Mouse (Mus musculus): ENCODE results near the gene Fbxw13. TPM values are rescaled to one million over a fixed set of nuclear protein-coding genes. Genes with fewer than 3 reads are reported as not detected.
"Not testable (repeated sequence)": the region's sequence is repeated elsewhere in the genome, so short reads cannot be mapped to it uniquely, and the experiment has no call there.

Fbxw13 gene
- polyA plus RNA-seq, 1 experiment from 2014 or later, result not detected

DNA sequence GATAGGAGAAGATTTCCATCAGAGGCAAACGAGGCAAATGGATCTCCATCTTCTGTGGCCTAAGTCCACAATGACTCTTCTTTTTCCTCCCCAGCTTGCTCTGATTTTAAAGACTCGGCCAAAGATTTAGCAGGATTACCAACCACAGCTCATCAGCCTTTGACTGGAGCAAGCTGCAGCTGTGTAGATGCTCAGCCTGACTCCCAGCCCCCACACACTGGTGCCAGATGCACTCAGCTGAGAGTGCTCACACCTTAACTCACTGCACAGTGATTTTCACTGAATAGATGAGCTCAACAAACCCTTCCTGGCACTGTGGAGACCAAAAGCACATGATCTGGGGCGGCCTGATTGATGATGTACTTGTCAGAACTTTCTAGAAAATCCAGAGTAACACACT is 33.8 kb downstream of the Fbxw13 start, which contains the start of gene Fbxw21:
Gene Fbxw21 (minus strand): TSS at position 101 of the 400 bp plus-strand sequence.
- Histone ChIP-seq H3K27ac (replicated peaks; ENCODE audit: low read depth, low read length) (no peak within 1 kb of the TSS), H3K4me2 (ENCODE audit: low read depth, severe bottlenecking) (no peak within 1 kb of the TSS), H3K27me3 (ENCODE audit: control insufficient read depth, insufficient read depth, low read length) (no peaks in the 10 kb centered on the region), H3K9me3 (ENCODE audit: control insufficient read depth, low read length) (no peaks in the 10 kb centered on the region), H3K36me3 (ENCODE audit: control insufficient read depth, insufficient read depth, low read length) (no peaks in the 10 kb centered on the region), H3K4me3 (ENCODE audit: low read depth, low read length) (no peak within 1 kb of the TSS), H3K9ac (ENCODE audit: low read length) (no peak within 1 kb of the TSS), H3K4me1 (ENCODE audit: control insufficient read depth, insufficient read depth, low read length) (no peaks in the 10 kb centered on the region)
- WGBS, result 66% methylated on average over 3 of the region's 3 CpGs
- ATAC-seq (ENCODE audit: insufficient number of reproducible peaks, low FRiP score, low TSS enrichment, low read depth), result no peak
- DNase-seq (ENCODE audit: low spot score), result no peak

DNA sequence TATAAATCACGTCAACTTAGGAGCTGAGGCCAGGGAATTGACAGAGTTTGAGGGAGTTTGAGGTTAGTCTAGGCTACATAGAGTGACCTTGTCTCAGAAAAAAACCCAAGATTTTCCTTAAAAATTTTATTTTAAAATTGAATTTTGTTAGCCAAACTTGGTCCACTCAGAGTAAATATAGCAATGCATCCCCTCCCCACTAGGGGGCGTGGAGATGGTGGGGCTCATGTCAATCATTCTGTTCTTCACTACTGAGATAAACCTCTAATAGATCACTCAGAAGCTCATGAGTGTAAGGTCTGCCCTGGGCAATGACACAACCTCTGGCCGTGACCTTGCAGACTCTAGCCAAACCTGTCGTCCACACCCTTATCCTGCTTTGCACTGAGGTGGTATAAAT is 55.4 kb downstream of the Fbxw13 start:
- not testable (repeated sequence) for ATAC-seq (ENCODE audit: insufficient number of reproducible peaks, low FRiP score, low TSS enrichment, low read depth); H3K27me3 ChIP-seq (ENCODE audit: control insufficient read depth, insufficient read depth, low read length); H3K36me3 ChIP-seq (ENCODE audit: control insufficient read depth, insufficient read depth, low read length); H3K27ac ChIP-seq (replicated peaks; ENCODE audit: low read depth, low read length); H3K4me3 ChIP-seq (ENCODE audit: low read depth, low read length); H3K9ac ChIP-seq (ENCODE audit: low read length); H3K4me1 ChIP-seq (ENCODE audit: control insufficient read depth, insufficient read depth, low read length); H3K4me2 ChIP-seq (ENCODE audit: low read depth, severe bottlenecking); DNase-seq (ENCODE audit: low spot score); H3K9me3 ChIP-seq (ENCODE audit: control insufficient read depth, low read length)
- 65% methylated on average over 4 of the region's 4 CpGs for WGBS

DNA sequence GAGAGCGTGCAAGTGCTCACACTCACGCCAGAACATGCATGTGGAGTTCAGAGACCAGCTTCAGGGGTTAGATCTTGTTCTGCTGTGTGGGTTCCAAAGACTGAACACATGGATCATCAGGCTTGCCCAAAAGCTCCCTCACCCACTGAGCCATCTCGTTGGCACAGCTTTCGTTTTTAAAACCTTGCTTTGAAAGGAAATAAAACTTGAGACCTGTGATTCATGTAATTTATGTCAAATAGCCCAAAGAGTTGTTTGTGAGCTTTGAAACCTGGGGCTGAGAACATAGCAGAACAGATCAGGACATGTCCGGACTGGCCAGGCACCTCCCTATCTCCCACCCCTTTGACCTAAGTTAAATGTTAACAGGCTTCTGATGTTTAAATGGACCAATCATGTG is 65.7 kb downstream of the Fbxw13 start:
- Histone ChIP-seq H3K4me3 (ENCODE audit: low read depth, low read length) (no peak overlapping the region), H3K36me3 (ENCODE audit: control insufficient read depth, insufficient read depth, low read length) (no peaks in the 10 kb centered on the region), H3K9ac (ENCODE audit: low read length) (no peak overlapping the region), H3K4me1 (ENCODE audit: control insufficient read depth, insufficient read depth, low read length) (no peaks in the 10 kb centered on the region), H3K27me3 (ENCODE audit: control insufficient read depth, insufficient read depth, low read length) (no peaks in the 10 kb centered on the region), H3K4me2 (ENCODE audit: low read depth, severe bottlenecking) (no peak overlapping the region), H3K9me3 (ENCODE audit: control insufficient read depth, low read length) (no peaks in the 10 kb centered on the region), H3K27ac (replicated peaks; ENCODE audit: low read depth, low read length) (no peak overlapping the region)
- DNase-seq (ENCODE audit: low spot score), result no peak
- no peak for ATAC-seq (ENCODE audit: insufficient number of reproducible peaks, low FRiP score, low TSS enrichment, low read depth)
- WGBS, result 81% methylated on average over 5 of the region's 5 CpGs

Other genes starting within 250 kb of the Fbxw13 start
- 4.7 and 5.0 TPM in 2 replicates for gene Col7a1, start 242.4 kb downstream of the Fbxw13 start, polyA plus RNA-seq (2014; fragmentation: Nextera tagmentation; extraction: Ambion mirVana)
- gene Ucn2, start 210.0 kb downstream of the Fbxw13 start, polyA plus RNA-seq (2014; fragmentation: Nextera tagmentation; extraction: Ambion mirVana), result 0.21 TPM in 1 of 2 replicates, not detected in the other
- 9.4 and 13.3 TPM in 2 replicates for gene Pfkfb4, start 204.2 kb downstream of the Fbxw13 start, polyA plus RNA-seq (2014; fragmentation: Nextera tagmentation; extraction: Ambion mirVana)
- gene Shisa5, start 157.4 kb downstream of the Fbxw13 start, polyA plus RNA-seq (2014; fragmentation: Nextera tagmentation; extraction: Ambion mirVana), result 38.9 and 43.3 TPM in 2 replicates
- gene Trex1, start 136.2 kb downstream of the Fbxw13 start, polyA plus RNA-seq (2014; fragmentation: Nextera tagmentation; extraction: Ambion mirVana), result 5.5 and 8.2 TPM in 2 replicates
- 28.4 and 30.6 TPM in 2 replicates for gene Atrip, start 121.9 kb downstream of the Fbxw13 start, polyA plus RNA-seq (2014; fragmentation: Nextera tagmentation; extraction: Ambion mirVana)
- gene Ccdc51, start 113.5 kb downstream of the Fbxw13 start, polyA plus RNA-seq (2014; fragmentation: Nextera tagmentation; extraction: Ambion mirVana), result 13.9 and 14.9 TPM in 2 replicates
- gene Tma7, start 113.4 kb downstream of the Fbxw13 start, polyA plus RNA-seq (2014; fragmentation: Nextera tagmentation; extraction: Ambion mirVana), result 864 and 871 TPM in 2 replicates
- 13.7 and 15.2 TPM in 2 replicates for gene Plxnb1, start 100.6 kb downstream of the Fbxw13 start, polyA plus RNA-seq (2014; fragmentation: Nextera tagmentation; extraction: Ambion mirVana)
- not detected in 2 replicates for gene Fbxw21, start 33.9 kb downstream of the Fbxw13 start, polyA plus RNA-seq (2014; fragmentation: Nextera tagmentation; extraction: Ambion mirVana)
- gene Fbxw20, start 38.8 kb upstream of the Fbxw13 start, polyA plus RNA-seq (2014; fragmentation: Nextera tagmentation; extraction: Ambion mirVana), result not detected in 2 replicates
- not detected in 2 replicates for gene Fbxw14, start 91.7 kb upstream of the Fbxw13 start, polyA plus RNA-seq (2014; fragmentation: Nextera tagmentation; extraction: Ambion mirVana)
- gene Fbxw28, start 143.7 kb upstream of the Fbxw13 start, polyA plus RNA-seq (2014; fragmentation: Nextera tagmentation; extraction: Ambion mirVana), result not detected in 2 replicates
- gene Fbxw22, start 208.3 kb upstream of the Fbxw13 start, polyA plus RNA-seq (2014; fragmentation: Nextera tagmentation; extraction: Ambion mirVana), result not detected in 2 replicates

All from limb, embryonic 11.5 days (tissue).